Mouse (Mus musculus): Measurements from ENCODE around the gene Olfr508.

DNA sequence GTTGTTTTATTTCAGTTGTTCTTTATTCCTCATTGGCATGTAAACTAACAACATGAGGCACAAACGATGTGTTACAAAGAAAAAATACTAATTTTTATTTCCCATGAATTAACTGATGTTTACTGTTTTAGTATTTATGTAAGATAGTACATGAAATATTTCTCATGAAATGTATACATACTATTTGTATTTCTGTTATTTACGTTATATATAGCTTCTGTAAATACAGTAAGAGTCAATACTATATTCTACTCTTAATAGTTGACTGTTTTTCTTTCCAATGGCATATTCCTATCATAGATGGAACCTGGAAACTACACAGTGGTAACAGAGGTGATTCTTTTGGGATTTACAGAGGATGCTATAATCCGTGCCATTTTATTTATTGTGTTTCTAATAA lies at the start of gene Olfr508:
- no peak for TF ChIP-seq POLR2A (IDR thresholded peaks at IDR 0.05; ENCODE audit: control insufficient read depth, extremely low read depth, insufficient read depth, low read length, poor library complexity)
- TF ChIP-seq CTCF (IDR thresholded peaks at IDR 0.05; ENCODE audit: borderline replicate concordance, control insufficient read depth, extremely low read depth, insufficient read depth, low read length, poor library complexity): no peak

Data from thymus, adult 2 months (tissue).